ENCODE assay signal across 1 mouse cellular context in genomic region chr12:59010482-59010881, GRCm38 (mm10).
TF ChIP-seq lines count a peak whose summit lies in the region.

No protein-coding gene starts in this region.

TF ChIP-seq in CH12.LX, 34 proteins besides CTCF, POLR2A, EP300 and RAD21 (continued from another document):
- TF ChIP-seq MEF2A (IDR thresholded peaks at IDR 0.05; ENCODE audit: borderline replicate concordance, low read depth, low read length) = no peak
- no peak for TF ChIP-seq ETS1 (conservative IDR thresholded peaks at IDR 0.05; ENCODE audit: low read depth, low read length)
- no peak for TF ChIP-seq MXI1 (IDR thresholded peaks at IDR 0.05; ENCODE audit: low read depth, low read length)
- no peak for TF ChIP-seq SIN3A (IDR thresholded peaks at IDR 0.05; ENCODE audit: low read length)
